Mouse (Mus musculus): ENCODE results near the gene Snx22. TPM values are rescaled to one million over a fixed set of nuclear protein-coding genes. Genes with fewer than 3 reads are reported as not detected.

Gene Snx22
- 1 to 10 TPM in 1 of 2 experiments, under 1 TPM in 1; 0.35 to 1.1 TPM for total RNA-seq (2023)

DNA sequence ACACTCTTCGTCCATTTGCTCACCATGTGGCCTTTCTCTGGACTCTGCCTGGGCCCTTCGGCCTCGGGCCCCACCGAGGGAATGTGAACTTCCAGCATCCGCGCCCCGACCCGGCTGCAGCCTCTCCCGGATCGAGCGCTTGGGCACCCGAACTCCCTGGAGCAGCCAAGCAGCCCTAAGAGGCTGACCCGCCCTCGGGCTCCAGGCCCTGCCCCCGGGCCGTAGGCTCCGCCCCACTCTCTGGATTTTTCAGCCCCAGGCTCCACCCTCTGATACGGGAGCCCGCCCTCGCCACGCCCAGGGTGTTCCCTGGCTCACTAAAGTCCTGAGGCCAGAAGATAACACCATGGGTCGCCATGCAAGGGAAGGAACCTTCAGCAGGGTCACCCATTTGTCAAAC, at the start of gene Snx22:
TSS of gene Snx22 (minus strand) at position 137 of the 400 bp plus-strand sequence.

DNA sequence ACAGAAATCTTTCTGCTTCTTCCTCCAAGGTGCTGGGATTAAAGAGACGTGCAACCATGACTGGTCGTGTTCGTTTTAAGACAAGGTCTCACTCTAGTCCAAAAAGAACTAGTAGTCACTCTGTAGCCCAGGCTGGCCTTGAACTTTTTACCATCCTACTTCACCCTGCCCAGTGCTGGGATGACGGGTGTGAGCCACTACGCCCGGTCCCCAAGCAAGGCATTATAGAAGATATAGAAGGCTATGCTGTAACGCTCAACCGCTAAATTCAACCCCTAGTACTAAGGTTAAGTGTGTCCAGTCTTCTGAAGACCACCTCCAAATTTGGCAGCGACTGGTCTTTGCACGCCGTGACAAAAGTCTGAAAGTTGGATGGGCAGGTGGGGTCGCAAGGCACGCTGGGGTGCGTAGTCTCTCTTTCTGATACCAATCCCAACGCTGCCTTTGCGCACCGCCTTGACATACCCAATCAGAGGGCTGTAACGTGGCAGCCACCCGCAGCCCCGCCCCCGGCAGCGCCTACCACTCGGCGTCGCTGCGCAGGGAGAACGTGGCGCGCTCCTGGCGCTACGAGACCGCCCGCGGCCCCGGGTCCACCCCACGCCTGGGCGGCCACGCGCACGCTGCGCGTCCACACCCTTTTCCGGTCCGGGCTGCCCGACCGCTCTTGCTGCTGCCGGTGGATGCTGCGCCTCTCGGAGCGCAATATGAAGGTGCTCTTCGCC, 9.8 kb downstream of the Snx22 start, which contains the start of gene Ppib:
TSS of gene Ppib (plus strand) at position 640 of the 725 bp plus-strand sequence.

Other genes starting within 250 kb of the Snx22 start
- 10 to 100 TPM; 21.1 to 27.6 TPM for gene Zfp609, start 242.2 kb downstream of the Snx22 start, total RNA-seq (2023)
- 10 to 100 TPM in 1 of 2 experiments, 1 to 10 TPM in 1; 2.8 to 10.1 TPM for gene Pclaf, start 179.5 kb downstream of the Snx22 start, total RNA-seq (2023)
- 10 to 100 TPM; 26.9 to 34.0 TPM for gene Trip4, start 160.9 kb downstream of the Snx22 start, total RNA-seq (2023)
- 10 to 100 TPM; 74.3 to 81.7 TPM for gene Csnk1g1, start 160.8 kb downstream of the Snx22 start, total RNA-seq (2023)
- 100 to 1,000 TPM; 261 to 282 TPM for gene Ppib, start 9.5 kb downstream of the Snx22 start, total RNA-seq (2023)
- 10 to 100 TPM; 83.1 to 95.8 TPM for gene Snx1, start 56.9 kb upstream of the Snx22 start, total RNA-seq (2023)
- 10 to 100 TPM; 45.9 to 47.7 TPM for gene Ciao2a, start 56.9 kb upstream of the Snx22 start, total RNA-seq (2023)
- under 1 TPM; 0.67 to 0.95 TPM for gene Dapk2, start 88.5 kb upstream of the Snx22 start, total RNA-seq (2023)